Mouse (Mus musculus) forebrain, postnatal 0 days (tissue): Measurements from ENCODE around the gene Gm49394. TPM values are rescaled to one million over a fixed set of nuclear protein-coding genes. Genes with fewer than 3 reads are reported as not detected.

ENCODE experiments used
- ATAC-seq: fragments of 200-750 bp; cut with Nextera tagmentation; 2 replicates; pipeline ENCODE4 v1.8.0; 2017; ENCODE audit warnings: mild to moderate bottlenecking, moderate library complexity
- DNase-seq: peaks from one replicate; pipeline ENCODE4 v3.0.0-alpha.2; 2015
- H3K27ac ChIP-seq: fragments of 300-500 bp; sonication (generic); 2 replicates; pipeline ENCODE4 v1.5.1; 2014; ENCODE audit warnings: low read depth, mild to moderate bottlenecking, antibody characterized with exemption, low read length, moderate library complexity, mixed read lengths
- H3K27me3 ChIP-seq: fragments of 300-500 bp; sonication (generic); 2 replicates; pipeline ENCODE4 v1.6.1; 2014; ENCODE audit warnings: mild to moderate bottlenecking, low read length, mixed read lengths; ENCODE audit not compliant: insufficient read depth
- H3K36me3 ChIP-seq: fragments of 300-500 bp; sonication (generic); 2 replicates; pipeline ENCODE4 v1.6.1; 2014; ENCODE audit warnings: mild to moderate bottlenecking, moderate library complexity; ENCODE audit not compliant: insufficient read depth
- H3K4me1 ChIP-seq: fragments of 300-500 bp; sonication (generic); 2 replicates; pipeline ENCODE4 v1.6.1; 2014; ENCODE audit warnings: antibody characterized with exemption; ENCODE audit not compliant: insufficient read depth
- H3K4me2 ChIP-seq: fragments of 300-500 bp; sonication (generic); 2 replicates; pipeline ENCODE4 v1.6.1; 2014; ENCODE audit warnings: low read depth, mild to moderate bottlenecking, moderate library complexity
- H3K4me3 ChIP-seq: fragments of 300-500 bp; sonication (generic); 2 replicates; pipeline ENCODE4 v1.5.1; 2014; ENCODE audit warnings: low read depth, low read length, mixed read lengths
- H3K9ac ChIP-seq: fragments of 300-500 bp; sonication (generic); 2 replicates; pipeline ENCODE4 v1.6.1; 2014; ENCODE audit warnings: mild to moderate bottlenecking
- H3K9me3 ChIP-seq: fragments of 300-500 bp; sonication (generic); 2 replicates; pipeline ENCODE4 v1.6.1; 2016; ENCODE audit warnings: low read length
- CTCF ChIP-seq: sonication (generic); IDR thresholded peaks from 2 replicates; pipeline ENCODE4 v1.5.1; 2016; ENCODE audit warnings: antibody characterized with exemption, control low read depth, low read depth
- WGBS: fragments of 180-500 bp; shearing (Covaris S2); extraction: QIAGEN DNeasy Blood & Tissue Kit; methylation state at CpG from one replicate; pipeline ENCODE4 v1.1.7; 2014; 5-methylcytosine and 5-hydroxymethylcytosine counted together
- polyA plus RNA-seq: library from polyadenylated mRNA; unstranded; fragments of >200 nt; fragmentation: Nextera tagmentation; extraction: Ambion mirVana; gene quantifications from 2 replicates; pipeline ENCODE4 v1.2.1, GENCODE M21; 2015
- total RNA-seq: library from RNA; depleted of rRNA; stranded (reverse); fragments of >200 nt; gene quantifications from 2 replicates; pipeline ENCODE4 v1.2.3, GENCODE M21; 2014

Gm49394 gene
- total and polyA plus RNA-seq, 2 experiments from 2014 or later, result 0.06 TPM; not detected in 1

DNA sequence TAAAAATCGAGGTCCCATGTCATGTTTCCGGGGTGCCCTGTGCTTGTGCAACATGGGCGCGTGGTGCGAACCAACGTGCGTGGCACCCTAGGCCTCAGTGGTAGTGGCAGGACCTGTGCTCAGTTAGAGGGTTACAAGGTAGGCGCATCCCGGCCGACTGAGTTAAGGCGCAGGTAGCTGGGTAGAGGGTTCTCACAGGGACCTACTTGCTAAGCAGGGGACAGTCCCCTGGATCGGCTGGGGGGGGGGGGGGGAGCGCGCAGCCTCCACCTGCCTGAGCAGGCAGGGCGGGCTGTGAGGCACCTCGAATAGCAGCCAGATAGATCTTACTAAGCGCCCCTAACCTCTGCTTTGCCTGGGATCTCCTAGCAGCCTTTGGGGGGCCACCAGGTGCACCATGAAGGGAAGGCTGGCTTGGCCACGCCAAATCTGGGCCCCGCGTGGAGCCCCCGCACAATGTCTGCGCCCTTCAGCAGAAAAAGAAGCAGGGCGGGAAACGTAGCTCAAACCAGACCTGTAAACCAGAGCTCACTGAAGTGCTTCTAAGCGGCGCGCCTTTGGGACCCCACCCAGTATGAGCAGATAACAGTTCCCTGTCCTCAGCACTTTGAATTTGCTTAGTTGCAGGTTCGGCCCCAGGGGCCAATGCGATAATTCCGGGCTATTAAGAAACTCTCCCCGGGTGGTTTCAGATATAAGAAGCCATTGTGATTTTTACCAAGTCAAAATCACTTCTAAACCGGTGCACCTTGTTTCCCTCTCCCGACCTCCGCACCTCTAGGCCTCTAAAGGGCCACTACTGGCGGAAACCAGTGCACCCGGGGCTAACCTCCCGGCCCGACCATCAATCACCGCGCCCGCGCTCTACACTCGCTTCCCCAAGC, 9.7 kb downstream of the Gm49394 start:
- TF ChIP-seq CTCF, result no peak
- H3K36me3 ChIP-seq, result no peaks in the 10 kb centered on the region
- H3K4me3 ChIP-seq, result peak overlapping the region; percentile 33
- no peak overlapping the region for H3K9ac ChIP-seq
- ATAC-seq (no peak), DNase-seq (no peak)
- peaks cover 92% of the 10 kb centered on the region for H3K27me3 ChIP-seq
- 1% methylated on average over 43 of the region's 43 CpGs for WGBS
- no peaks in the 10 kb centered on the region for H3K4me1 ChIP-seq
- peak overlapping the region; percentile 40 for H3K4me2 ChIP-seq
- no peaks in the 10 kb centered on the region for H3K9me3 ChIP-seq
- H3K27ac ChIP-seq, result no peak overlapping the region

DNA sequence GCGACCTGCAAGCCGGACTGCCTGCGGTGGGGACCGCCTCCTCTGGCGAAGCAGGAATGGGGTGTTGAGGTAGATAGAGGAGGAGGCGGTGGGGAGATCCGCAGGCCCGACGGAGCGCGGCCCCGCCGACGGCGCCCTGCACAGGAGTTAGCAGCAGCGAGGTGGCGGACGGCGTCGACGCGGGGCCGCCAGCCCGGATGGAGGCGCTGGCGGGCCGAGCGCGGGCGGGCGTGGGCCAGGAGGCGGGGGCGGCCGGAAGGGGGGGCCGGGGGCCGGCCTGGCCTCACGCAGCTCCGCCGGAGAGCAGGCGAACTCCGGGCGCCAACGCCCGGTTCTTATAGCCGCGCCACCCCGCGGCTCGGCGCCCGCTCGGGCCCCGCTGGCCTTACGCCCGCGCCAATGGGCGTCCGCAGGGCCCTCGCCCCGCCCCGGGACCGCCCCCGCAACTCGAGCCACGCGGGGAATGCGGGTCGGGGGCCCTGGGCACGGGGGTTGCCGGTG, 10.5 kb downstream of the Gm49394 start:
- Histone ChIP-seq H3K27ac (no peak overlapping the region), H3K36me3 (no peaks in the 10 kb centered on the region), H3K4me2 (peak overlapping the region; percentile 40), H3K9ac (no peak overlapping the region; the same call in 1 of the 2 replicates), H3K4me3 (peak overlapping the region; percentile 33), H3K27me3 (peaks cover 91% of the 10 kb centered on the region), H3K4me1 (no peaks in the 10 kb centered on the region), H3K9me3 (no peaks in the 10 kb centered on the region)
- TF ChIP-seq CTCF, result no peak
- DNase-seq, result no peak
- peak; percentile 17; the same call in 1 of the 2 replicates for ATAC-seq
- WGBS, result under 1% methylated on average over 45 of the region's 70 CpGs

DNA sequence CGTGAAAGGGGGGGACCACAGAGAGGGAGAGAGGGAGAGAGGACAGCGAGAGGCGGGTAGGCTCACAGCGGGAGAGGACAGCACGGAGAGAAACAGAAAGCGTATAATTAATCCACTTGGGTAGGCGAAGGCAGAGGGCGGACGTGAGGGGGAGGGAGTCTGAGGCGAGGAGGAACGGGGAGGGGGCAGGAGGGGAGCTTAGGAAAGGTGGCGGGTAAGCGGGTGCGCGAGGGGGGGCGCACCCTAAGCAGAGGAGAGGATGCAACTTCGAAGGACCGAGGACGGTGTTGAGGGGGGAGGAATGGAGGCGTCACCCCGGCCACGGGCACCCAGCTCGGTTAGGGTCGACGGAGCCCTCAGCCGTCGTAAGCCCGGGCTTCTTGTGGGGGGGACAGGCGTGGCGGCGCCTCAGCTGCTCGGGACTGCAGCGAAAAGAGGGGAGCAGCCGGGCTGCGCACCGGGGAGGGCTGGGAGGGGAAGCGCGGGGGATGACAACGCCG, 11.0 kb downstream of the Gm49394 start:
- H3K4me1 ChIP-seq, result no peaks in the 10 kb centered on the region
- H3K4me3 ChIP-seq, result peak overlapping the region; percentile 33
- peaks cover 93% of the 10 kb centered on the region for H3K27me3 ChIP-seq
- H3K9ac ChIP-seq, result no peak overlapping the region; the same call in 1 of the 2 replicates
- ATAC-seq, result peak; percentile 45
- H3K27ac ChIP-seq, result no peak overlapping the region
- DNase-seq, result no peak
- under 1% methylated on average over 39 of the region's 40 CpGs for whole genome bisulfite sequencing
- no peaks in the 10 kb centered on the region for H3K9me3 ChIP-seq
- no peak for TF ChIP-seq CTCF
- peak overlapping the region; percentile 40 for H3K4me2 ChIP-seq
- no peaks in the 10 kb centered on the region for H3K36me3 ChIP-seq

DNA sequence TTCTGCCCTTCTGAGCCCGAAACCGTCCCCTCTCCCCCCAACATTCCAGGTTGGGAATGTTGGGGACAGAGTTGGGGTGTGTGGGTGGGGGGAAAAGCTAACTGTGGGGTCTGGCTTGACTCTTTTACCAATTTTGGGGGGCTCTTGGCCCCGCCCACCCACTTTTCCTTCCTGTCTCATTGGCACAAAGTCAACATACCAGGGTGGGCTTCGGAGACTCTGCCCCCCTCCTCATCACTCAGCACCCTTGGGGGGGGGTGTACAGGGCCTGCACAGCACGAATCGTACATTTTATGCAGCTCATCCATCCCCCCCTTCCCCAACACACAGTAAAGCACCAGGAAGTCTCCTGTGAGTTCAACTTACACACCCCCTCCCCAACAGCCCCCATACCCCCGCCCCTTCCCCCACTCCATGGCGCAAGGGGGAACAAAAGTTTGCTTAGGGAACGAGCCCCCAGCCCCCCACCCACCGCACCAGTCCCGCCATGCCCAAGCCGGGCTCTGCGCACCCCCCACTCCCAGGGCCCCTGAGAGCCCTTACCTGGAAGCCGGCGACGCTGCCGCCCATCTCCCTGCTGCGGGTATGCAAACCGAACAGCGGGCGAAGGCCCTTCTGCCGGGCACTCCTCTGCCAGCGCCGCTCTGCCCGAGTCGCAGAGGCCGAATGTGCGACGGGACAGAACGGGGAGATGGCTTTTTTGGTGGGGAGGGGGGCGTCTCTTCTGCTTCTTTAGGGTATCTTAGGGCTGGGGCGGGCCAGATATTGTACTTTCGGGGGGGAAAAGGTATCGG, 11.7 kb downstream of the Gm49394 start:
- Histone ChIP-seq H3K4me2 (peak overlapping the region; percentile 40), H3K9me3 (no peaks in the 10 kb centered on the region), H3K9ac (no peak overlapping the region), H3K4me1 (no peaks in the 10 kb centered on the region), H3K36me3 (no peaks in the 10 kb centered on the region), H3K4me3 (peak overlapping the region; percentile 33), H3K27me3 (peaks cover 91% of the 10 kb centered on the region), H3K27ac (no peak overlapping the region)
- no peak for TF ChIP-seq CTCF
- 2% methylated on average over 34 of the region's 34 CpGs for WGBS
- ATAC-seq (no peak), DNase-seq (no peak)

GRCm38 (mm10) chr7:142657341-142657791, 12.4 kb downstream of the Gm49394 start:
- 0 out of 2 replicates have a peak overlapping the region, but pooled peaks have one; percentile 10 for H3K4me2 ChIP-seq
- no peaks in the 10 kb centered on the region for H3K9me3 ChIP-seq
- DNase-seq (no peak), ATAC-seq (no peak)
- H3K4me3 ChIP-seq, result no peak overlapping the region
- peaks cover 85% of the 10 kb centered on the region for H3K27me3 ChIP-seq
- H3K4me1 ChIP-seq, result no peaks in the 10 kb centered on the region
- H3K27ac ChIP-seq, result no peak overlapping the region
- 19% methylated on average over 7 of the region's 9 CpGs for WGBS
- H3K9ac ChIP-seq, result no peak overlapping the region
- TF ChIP-seq CTCF, result no peak
- no peaks in the 10 kb centered on the region for H3K36me3 ChIP-seq

- H3K27ac ChIP-seq, result no peak overlapping the region
These were observed 13.7 kb downstream of the Gm49394 start for GRCm38 (mm10) chr7:142656055-142656454.

More at GRCm38 (mm10) chr7:142656055-142656454, 13.7 kb downstream of the Gm49394 start:
- Histone ChIP-seq H3K9ac (no peak overlapping the region), H3K27me3 (peaks cover 80% of the 10 kb centered on the region), H3K9me3 (no peaks in the 10 kb centered on the region), H3K4me3 (no peak overlapping the region), H3K4me1 (no peaks in the 10 kb centered on the region), H3K36me3 (no peaks in the 10 kb centered on the region), H3K4me2 (no peak overlapping the region)
- TF ChIP-seq CTCF, result no peak
- 40% methylated on average over 4 of the region's 4 CpGs for WGBS
- DNase-seq (no peak), ATAC-seq (no peak)
